Mouse (Mus musculus) liver, embryonic 11.5 days (tissue): Measurements from ENCODE around the gene Stxbp6. TPM values are rescaled to one million over a fixed set of nuclear protein-coding genes. Genes with fewer than 3 reads are reported as not detected.
"Not testable (repeated sequence)": the region's sequence is repeated elsewhere in the genome, so short reads cannot be mapped to it uniquely, and the experiment has no call there.

Experiments
- ATAC-seq: fragments of 200-750 bp; cut with Nextera tagmentation; replicated peaks from 2 replicates; pipeline ENCODE4 v1.8.0; 2017; ENCODE audit warnings: moderate number of reproducible peaks, mild to moderate bottlenecking, moderate TSS enrichment, moderate library complexity; ENCODE audit not compliant: low FRiP score
- DNase-seq: peaks from one replicate; pipeline ENCODE4 v3.0.0-alpha.2; 2017; ENCODE audit warnings: low spot score
- H3K27ac ChIP-seq: fragments of 300-500 bp; sonication (generic); 2 replicates; pipeline ENCODE4 v1.5.1; 2014; ENCODE audit warnings: mild to moderate bottlenecking, low read depth, low read length, control low read depth
- H3K27me3 ChIP-seq: fragments of 300-500 bp; sonication (generic); replicated peaks from 2 replicates; pipeline ENCODE4 v1.6.1; 2014; ENCODE audit warnings: low read length, mixed read lengths; ENCODE audit not compliant: control insufficient read depth, insufficient read depth
- H3K36me3 ChIP-seq: fragments of 300-500 bp; sonication (generic); 2 replicates; pipeline ENCODE4 v1.6.1; 2014; ENCODE audit warnings: mild to moderate bottlenecking, low read length, moderate library complexity, mixed read lengths; ENCODE audit not compliant: control insufficient read depth, insufficient read depth
- H3K4me1 ChIP-seq: fragments of 300-500 bp; sonication (generic); replicated peaks from 2 replicates; pipeline ENCODE4 v1.6.1; 2014; ENCODE audit warnings: low read length, mixed read lengths; ENCODE audit not compliant: control insufficient read depth, insufficient read depth
- H3K4me2 ChIP-seq: fragments of 300-500 bp; sonication (generic); 2 replicates; pipeline ENCODE4 v1.6.1; 2014; ENCODE audit warnings: mild to moderate bottlenecking, control low read depth, moderate library complexity
- H3K4me3 ChIP-seq: fragments of 300-500 bp; sonication (generic); 2 replicates; pipeline ENCODE4 v1.5.1; 2014; ENCODE audit warnings: low read depth, low read length, control low read depth
- H3K9ac ChIP-seq: fragments of 300-500 bp; sonication (generic); 2 replicates; pipeline ENCODE4 v1.6.1; 2014; ENCODE audit warnings: low read depth, low read length, control low read depth
- H3K9me3 ChIP-seq: fragments of 300-500 bp; sonication (generic); 2 replicates; pipeline ENCODE4 v1.6.1; 2016; ENCODE audit warnings: low read length, inconsistent platforms, mixed read lengths; ENCODE audit not compliant: control insufficient read depth
- WGBS: fragments of 180-500 bp; shearing (Covaris S2); extraction: QIAGEN DNeasy Blood & Tissue Kit; methylation state at CpG from one replicate; pipeline ENCODE4 v1.1.7; 2014; 5-methylcytosine and 5-hydroxymethylcytosine counted together
- polyA plus RNA-seq: library from polyadenylated mRNA; unstranded; fragments of >200 nt; fragmentation: Nextera tagmentation; extraction: Ambion mirVana; gene quantifications from 2 replicates; pipeline ENCODE4 v1.2.1, GENCODE M21; 2014

The Stxbp6 gene
- polyA plus RNA-seq, 1 experiment from 2014 or later, result 9.2 TPM

DNA sequence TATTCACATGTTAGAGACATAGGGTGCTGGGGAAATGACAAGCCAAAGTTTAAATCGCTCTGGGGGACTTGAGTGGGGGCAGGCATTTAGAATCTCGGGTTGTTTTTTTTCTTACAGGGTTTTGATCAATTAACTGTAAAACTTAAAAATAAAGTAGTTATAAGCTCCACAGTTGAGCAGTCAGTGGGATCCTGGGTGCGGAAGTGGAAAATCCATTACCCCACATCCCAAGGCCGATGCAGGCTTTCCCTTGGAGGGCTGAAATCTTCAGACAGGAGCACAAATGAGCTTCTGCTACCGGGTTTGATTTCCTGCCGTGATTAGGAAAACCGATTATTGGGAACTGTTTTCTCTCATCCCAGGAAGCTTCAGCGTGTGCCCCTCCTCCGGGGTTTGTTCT lies 26.8 kb downstream of the Stxbp6 start:
- DNase-seq, H3K27ac ChIP-seq, ATAC-seq, H3K9me3 ChIP-seq, H3K9ac ChIP-seq, H3K4me3 ChIP-seq, H3K4me1 ChIP-seq, H3K4me2 ChIP-seq, H3K27me3 ChIP-seq, H3K36me3 ChIP-seq: not testable (repeated sequence)
- 50% methylated on average over 7 of the region's 9 CpGs for WGBS

DNA sequence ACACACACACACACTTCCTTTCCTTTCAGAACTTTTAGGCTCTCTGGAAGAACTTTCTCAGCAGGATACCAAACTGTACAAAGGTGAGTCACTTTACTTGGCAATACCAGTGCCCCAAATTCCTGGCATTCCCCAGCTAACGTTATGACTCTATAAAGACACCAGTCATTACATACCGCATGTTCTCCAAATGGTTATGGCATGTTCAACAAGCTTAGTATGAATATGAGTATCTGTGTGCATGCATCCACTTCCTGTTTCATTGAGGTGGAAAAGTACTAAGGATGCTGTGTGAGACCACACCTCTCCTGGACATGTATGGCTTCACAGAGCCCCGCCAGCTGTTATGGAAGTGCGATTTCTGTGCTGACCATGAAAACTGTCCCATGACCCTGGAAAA lies 27.3 kb downstream of the Stxbp6 start:
- no peak overlapping the region for H3K27ac ChIP-seq
- H3K4me2 ChIP-seq, result no peak overlapping the region
- H3K4me1 ChIP-seq, result no peaks in the 10 kb centered on the region
- H3K4me3 ChIP-seq, result no peak overlapping the region
- no peaks in the 10 kb centered on the region for H3K27me3 ChIP-seq
- H3K9ac ChIP-seq, result no peak overlapping the region
- 78% methylated on average over 4 of the region's 4 CpGs for WGBS
- DNase-seq (no peak), ATAC-seq (no peak)
- no peaks in the 10 kb centered on the region for H3K9me3 ChIP-seq
- H3K36me3 ChIP-seq, result no peaks in the 10 kb centered on the region

DNA sequence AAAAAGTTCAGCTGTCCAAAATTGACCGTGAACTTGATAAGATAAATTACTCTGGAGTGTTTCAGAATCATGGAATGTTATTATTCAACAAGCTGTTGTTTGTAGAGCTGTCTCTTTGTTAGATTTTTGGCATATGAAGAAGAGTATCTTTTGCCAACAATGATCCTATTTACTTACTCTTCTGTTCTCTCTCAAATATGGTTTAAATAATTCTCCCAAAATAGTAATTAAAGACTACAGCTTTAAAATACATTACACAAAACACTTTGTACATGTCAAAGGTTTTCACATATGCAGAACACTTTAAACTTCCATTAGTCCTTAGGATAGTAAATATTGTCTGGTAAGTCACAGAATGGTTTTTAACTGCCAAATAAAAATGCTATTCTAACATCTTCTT lies 29.9 kb downstream of the Stxbp6 start:
- H3K4me3 ChIP-seq, result no peak overlapping the region
- no peak overlapping the region for H3K27ac ChIP-seq
- H3K4me2 ChIP-seq, result no peak overlapping the region
- no peak for ATAC-seq
- no peaks in the 10 kb centered on the region for H3K27me3 ChIP-seq
- H3K4me1 ChIP-seq, result no peaks in the 10 kb centered on the region
- WGBS, result 57% methylated on average over 1 of the region's 1 CpGs
- no peak overlapping the region for H3K9ac ChIP-seq
- no peaks in the 10 kb centered on the region for H3K36me3 ChIP-seq
- H3K9me3 ChIP-seq, result no peaks in the 10 kb centered on the region
- DNase-seq, result no peak

DNA sequence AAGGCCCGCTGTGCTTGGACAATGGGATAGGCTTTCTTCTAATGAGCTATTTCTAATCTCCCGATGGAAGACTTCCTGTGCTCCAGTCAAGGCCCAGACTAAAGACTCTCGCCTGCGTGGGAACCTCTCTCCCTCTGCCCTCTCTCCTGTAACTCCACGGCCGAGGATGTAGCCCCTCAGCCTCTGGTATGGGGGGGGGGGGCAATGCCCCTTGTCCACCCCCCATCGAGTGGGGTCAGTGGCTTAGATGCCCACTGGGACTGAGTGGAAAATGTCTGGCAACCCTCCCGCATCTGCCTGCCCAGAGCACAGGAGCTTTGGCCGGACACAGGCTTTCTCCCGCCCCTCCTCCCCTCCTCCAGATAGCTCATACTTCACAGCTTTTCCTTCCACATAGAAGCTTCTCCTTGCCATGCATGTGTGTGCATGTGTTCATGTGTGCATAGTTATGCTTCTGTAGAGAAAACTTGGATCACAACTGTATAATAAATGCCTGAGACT lies 31.9 kb downstream of the Stxbp6 start:
- no peak overlapping the region for H3K4me3 ChIP-seq
- DNase-seq (no peak), ATAC-seq (no peak)
- H3K9me3 ChIP-seq, result no peaks in the 10 kb centered on the region
- H3K9ac ChIP-seq, result no peak overlapping the region
- no peak overlapping the region for H3K27ac ChIP-seq
- H3K27me3 ChIP-seq, result no peaks in the 10 kb centered on the region
- H3K4me1 ChIP-seq, result no peaks in the 10 kb centered on the region
- 64% methylated on average over 10 of the region's 10 CpGs for WGBS
- H3K36me3 ChIP-seq, result no peaks in the 10 kb centered on the region
- no peak overlapping the region for H3K4me2 ChIP-seq

DNA sequence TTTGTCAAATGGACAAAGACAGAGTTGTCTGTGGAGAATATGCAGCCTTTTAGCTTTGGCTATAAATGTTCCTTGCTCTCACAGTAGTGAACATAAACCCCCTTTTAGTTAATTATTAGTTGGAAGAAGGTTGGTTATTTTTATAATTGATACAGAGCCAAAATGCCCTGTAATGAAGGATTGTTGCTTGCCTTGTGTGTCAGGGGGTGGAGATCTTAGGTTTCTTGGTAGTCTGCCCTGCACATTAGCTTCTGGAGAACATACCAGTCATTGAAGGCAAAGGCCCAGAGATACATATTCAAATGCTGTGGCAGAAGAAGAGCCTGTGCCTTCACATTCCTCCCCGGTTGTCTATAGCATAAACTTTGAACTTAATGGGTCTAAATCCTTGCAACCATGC lies 37.0 kb downstream of the Stxbp6 start:
- no peaks in the 10 kb centered on the region for H3K27me3 ChIP-seq
- no peaks in the 10 kb centered on the region for H3K9me3 ChIP-seq
- no peaks in the 10 kb centered on the region for H3K4me1 ChIP-seq
- no peak overlapping the region for H3K4me2 ChIP-seq
- no peak for ATAC-seq
- no peak overlapping the region for H3K27ac ChIP-seq
- H3K4me3 ChIP-seq, result no peak overlapping the region
- H3K9ac ChIP-seq, result no peak overlapping the region
- DNase-seq, result no peak
- 68% methylated on average over 1 of the region's 1 CpGs for WGBS
- no peaks in the 10 kb centered on the region for H3K36me3 ChIP-seq

DNA sequence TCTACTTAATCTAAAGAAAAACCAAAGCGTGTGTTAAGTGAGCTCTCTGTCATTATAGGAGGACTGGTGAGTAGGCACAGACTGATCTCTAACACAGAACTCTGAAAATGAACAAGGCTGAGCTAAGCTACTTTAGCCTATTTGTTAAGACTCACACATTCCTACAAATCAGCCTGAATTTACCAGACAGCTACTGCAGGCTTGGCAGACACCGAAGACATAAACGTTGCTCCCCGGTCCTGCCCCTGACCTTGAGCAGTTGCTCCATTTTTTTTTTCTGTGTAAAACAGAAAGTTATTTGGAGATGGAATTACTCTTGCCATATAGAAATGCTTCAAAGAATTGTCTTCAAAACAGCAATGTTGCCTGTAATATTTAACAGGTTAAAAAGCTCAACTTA lies 37.4 kb downstream of the Stxbp6 start:
- Histone ChIP-seq H3K9me3 (no peaks in the 10 kb centered on the region), H3K4me2 (no peak overlapping the region), H3K4me1 (no peaks in the 10 kb centered on the region), H3K27ac (no peak overlapping the region), H3K9ac (no peak overlapping the region), H3K27me3 (no peaks in the 10 kb centered on the region), H3K4me3 (no peak overlapping the region), H3K36me3 (no peaks in the 10 kb centered on the region)
- DNase-seq, result no peak
- WGBS, result 71% methylated on average over 4 of the region's 4 CpGs
- ATAC-seq, result no peak

DNA sequence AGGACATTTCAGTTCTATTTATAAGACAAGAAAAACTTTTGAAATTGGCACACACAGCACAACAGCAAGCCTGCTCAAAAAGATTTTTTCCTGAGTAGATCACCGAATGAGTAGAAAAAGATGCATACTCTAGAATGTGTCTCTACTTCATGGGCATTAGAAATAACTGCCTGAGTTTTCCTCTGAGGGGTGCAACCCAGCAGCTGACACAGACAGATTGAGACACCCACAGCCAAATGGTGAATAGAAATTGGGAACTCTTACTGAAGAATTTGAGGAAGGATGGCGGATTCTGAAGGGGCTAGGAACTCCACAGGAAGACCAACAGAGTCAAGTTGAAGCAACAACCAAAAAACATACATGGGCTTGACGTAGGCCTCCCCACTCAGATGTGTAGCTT lies 43.8 kb downstream of the Stxbp6 start:
- DNase-seq (no peak), ATAC-seq (no peak)
- Histone ChIP-seq H3K4me2 (no peak overlapping the region), H3K36me3 (no peaks in the 10 kb centered on the region), H3K9me3 (no peaks in the 10 kb centered on the region), H3K27me3 (no peaks in the 10 kb centered on the region), H3K27ac (no peak overlapping the region), H3K4me1 (no peaks in the 10 kb centered on the region), H3K4me3 (no peak overlapping the region), H3K9ac (no peak overlapping the region)
- WGBS, result 83% methylated on average over 3 of the region's 3 CpGs

DNA sequence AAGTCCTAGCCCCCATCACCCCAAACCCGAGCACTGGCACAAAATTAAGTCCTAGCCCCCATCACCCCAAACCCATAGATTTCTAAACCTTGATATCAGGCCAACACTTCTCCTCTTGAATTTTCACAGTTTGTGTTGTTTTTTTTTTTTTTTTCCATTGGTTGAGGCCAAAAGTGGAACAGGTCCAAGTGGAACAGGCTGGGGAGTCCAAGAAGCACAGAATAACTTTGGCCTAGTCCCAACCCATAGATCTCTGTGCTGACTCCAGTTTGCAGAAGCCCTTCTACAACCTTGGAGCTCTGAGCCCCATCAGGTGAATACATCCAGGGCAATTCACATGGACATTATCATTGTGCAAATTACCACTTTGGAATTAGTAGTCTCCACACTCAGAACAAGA lies 48.2 kb downstream of the Stxbp6 start:
- Histone ChIP-seq H3K4me1 (no peaks in the 10 kb centered on the region), H3K27ac (no peak overlapping the region), H3K27me3 (no peaks in the 10 kb centered on the region), H3K4me3 (no peak overlapping the region), H3K9me3 (no peaks in the 10 kb centered on the region), H3K36me3 (no peaks in the 10 kb centered on the region), H3K9ac (no peak overlapping the region), H3K4me2 (no peak overlapping the region)
- DNase-seq, result no peak
- 53% methylated on average over 1 of the region's 1 CpGs for WGBS
- no peak for ATAC-seq

DNA sequence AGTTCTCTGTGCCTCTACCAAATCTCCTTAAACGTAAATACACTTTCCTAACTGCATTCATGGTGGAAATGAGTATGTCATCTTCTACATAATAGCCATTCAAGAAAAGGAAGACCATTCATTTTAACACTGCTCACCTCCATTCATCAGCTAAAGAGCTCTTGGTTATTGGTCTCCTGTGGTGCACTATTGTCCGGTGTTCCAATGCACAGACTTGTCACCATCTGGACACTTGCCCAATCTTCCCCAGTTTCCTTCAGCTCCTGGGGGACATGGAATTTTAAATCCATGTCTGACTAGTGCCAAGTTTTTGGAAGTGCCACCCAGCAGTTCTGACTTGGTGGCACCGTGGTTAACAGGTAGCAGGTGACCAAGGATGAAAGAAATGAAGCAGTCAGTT lies 54.5 kb downstream of the Stxbp6 start:
- 80% methylated on average over 3 of the region's 3 CpGs for WGBS
- H3K9ac ChIP-seq, result no peak overlapping the region
- H3K4me2 ChIP-seq, result no peak overlapping the region

More for the DNA sequence above, 54.5 kb downstream of the Stxbp6 start:
- no peak for DNase-seq
- H3K4me3 ChIP-seq, result no peak overlapping the region
- H3K9me3 ChIP-seq, result no peaks in the 10 kb centered on the region
- no peaks in the 10 kb centered on the region for H3K36me3 ChIP-seq
- no peaks in the 10 kb centered on the region for H3K4me1 ChIP-seq
- H3K27me3 ChIP-seq, result no peaks in the 10 kb centered on the region
- no peak for ATAC-seq
- no peak overlapping the region for H3K27ac ChIP-seq
